Mouse (Mus musculus) myocyte (in vitro differentiated cells): ENCODE data around the gene Ccm2.

Source experiments
- CEBPB ChIP-seq: IDR thresholded peaks from 2 replicates; pipeline ENCODE4 v1.6.1; 2011; ENCODE audit warnings: mild to moderate bottlenecking, moderate library complexity; ENCODE audit not compliant: poor library complexity, insufficient read depth, severe bottlenecking
- E2F4 ChIP-seq: IDR thresholded peaks from one replicate; pipeline ENCODE4 v1.6.1; 2011; ENCODE audit warnings: mild to moderate bottlenecking, control low read depth, moderate library complexity; ENCODE audit not compliant: insufficient read depth
- MAX ChIP-seq: IDR thresholded peaks from one replicate; pipeline ENCODE4 v1.6.1; 2011; ENCODE audit warnings: low read depth, mild to moderate bottlenecking, control low read depth
- MYOD1 ChIP-seq, 3 experiments: IDR thresholded peaks; one replicate each; pipeline ENCODE4 v1.6.1; 2011; ENCODE audit warnings: control low read depth in 2 of 3, low read depth in 2 of 3, mild to moderate bottlenecking in 2 of 3, moderate library complexity in 1 of 3; ENCODE audit not compliant: insufficient read length in 2 of 3, control insufficient read depth in 1 of 3
- MYOG ChIP-seq, 3 experiments: IDR thresholded peaks; one replicate each; pipeline ENCODE4 v1.6.1; 2011; ENCODE audit warnings: control low read depth in 2 of 3, low read depth in 2 of 3, mild to moderate bottlenecking in 2 of 3; ENCODE audit not compliant: insufficient read length in 2 of 3, control insufficient read depth in 1 of 3, insufficient read depth in 1 of 3
- POLR2A ChIP-seq: IDR thresholded peaks from one replicate; pipeline ENCODE4 v1.6.1; 2011; ENCODE audit warnings: low read depth, mild to moderate bottlenecking, control low read depth, moderate library complexity; ENCODE audit not compliant: insufficient read length
- POLR2AphosphoS2 ChIP-seq: IDR thresholded peaks from one replicate; pipeline ENCODE4 v1.6.1; 2011; ENCODE audit warnings: low read depth, control low read depth; ENCODE audit not compliant: insufficient read length
- REST ChIP-seq: IDR thresholded peaks from one replicate; pipeline ENCODE4 v1.6.1; 2011; ENCODE audit warnings: mild to moderate bottlenecking, control low read depth, moderate library complexity; ENCODE audit not compliant: insufficient read depth, insufficient read length
- SRF ChIP-seq: IDR thresholded peaks from one replicate; pipeline ENCODE4 v1.6.1; 2011; ENCODE audit warnings: low read depth; ENCODE audit not compliant: control insufficient read depth, insufficient read length
- TCF12 ChIP-seq: IDR thresholded peaks from one replicate; pipeline ENCODE4 v1.6.1; 2011; ENCODE audit warnings: mild to moderate bottlenecking, control low read depth; ENCODE audit not compliant: poor library complexity, insufficient read depth, severe bottlenecking
- TCF3 ChIP-seq: IDR thresholded peaks from one replicate; pipeline ENCODE4 v1.6.1; 2011; ENCODE audit warnings: low read depth, control low read depth; ENCODE audit not compliant: insufficient read length
- USF1 ChIP-seq: IDR thresholded peaks from one replicate; pipeline ENCODE4 v1.6.1; 2011; ENCODE audit warnings: low read depth, mild to moderate bottlenecking, control low read depth, moderate library complexity

DNA sequence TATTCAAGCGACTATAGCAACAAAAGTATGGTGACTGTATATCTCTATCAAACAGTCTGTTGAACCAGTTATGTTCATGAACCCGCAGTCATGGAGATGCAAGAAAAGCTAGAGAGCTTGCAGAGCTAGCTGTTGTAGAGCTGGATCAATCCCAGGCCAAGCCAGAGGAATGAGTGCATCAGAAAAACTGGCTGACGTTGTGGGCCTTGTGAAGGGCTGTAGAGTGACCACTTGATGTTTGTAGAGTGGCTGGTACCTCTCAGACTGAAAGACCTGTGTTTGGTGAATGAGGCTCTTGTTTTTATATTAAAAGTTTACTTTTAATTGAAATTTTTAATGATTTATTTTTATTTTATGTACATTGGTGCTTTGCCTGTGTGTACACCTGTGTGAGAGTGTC lies 3.5 kb downstream of the Ccm2 start:
- TF ChIP-seq POLR2A (no peak), MYOG (IDR thresholded peaks at IDR 0.05; ENCODE audit: control insufficient read depth in 1 of 3, insufficient read depth in 1 of 3, insufficient read length in 2 of 3, low read depth in 2 of 3) (no peak), TCF12 (no peak), E2F4 (no peak), MAX (no peak), MYOD1 (IDR thresholded peaks at IDR 0.05; ENCODE audit: control insufficient read depth in 1 of 3, insufficient read length in 2 of 3, low read depth in 2 of 3) (no peak), CEBPB (no peak), USF1 (no peak), POLR2AphosphoS2 (no peak), REST (no peak), TCF3 (no peak), SRF (no peak)
